Mouse (Mus musculus): Measurements from ENCODE around the gene Vmn1r212.

- TF ChIP-seq CTCF (IDR thresholded peaks at IDR 0.05; ENCODE audit: low read depth) (no peak), EP300 (IDR thresholded peaks at IDR 0.05; ENCODE audit: low read depth) (no peak)
These were observed 26.5 kb downstream of the Vmn1r212 start, which contains the start of gene Vmn1r211 for GRCm38 (mm10) chr13:22857461-22857860.

All from liver, embryonic 14.5 days (tissue).